Mouse (Mus musculus): Measurements from ENCODE around the gene Pkib.

Gene Pkib

GRCm38 (mm10) chr10:57741351-57741750, 109.6 kb downstream of the Pkib start:
- no peak for DNase-seq

GRCm38 (mm10) chr10:57743045-57743444, 111.3 kb downstream of the Pkib start:
- no peak for DNase-seq

DNA sequence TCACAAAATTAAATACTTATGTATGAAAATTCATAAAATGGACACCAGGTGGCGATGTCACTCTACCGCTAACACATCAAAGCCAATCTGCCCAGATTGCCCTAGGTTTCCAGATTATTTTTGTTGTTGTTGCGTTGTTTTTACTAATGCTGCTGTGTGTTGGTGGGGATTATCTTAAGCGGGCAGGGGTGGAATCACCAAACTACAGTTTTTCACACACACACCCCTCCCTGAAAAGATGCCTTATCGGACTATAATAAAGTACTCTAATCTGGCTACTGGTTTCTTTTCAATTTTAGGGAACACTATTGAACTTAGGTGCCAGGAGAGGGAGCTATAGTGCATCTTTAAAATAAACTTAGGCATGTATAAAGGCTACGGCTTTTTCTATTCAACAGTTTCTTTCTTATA, 111.8 kb downstream of the Pkib start:
- peak; percentile 54 for DNase-seq

DNA sequence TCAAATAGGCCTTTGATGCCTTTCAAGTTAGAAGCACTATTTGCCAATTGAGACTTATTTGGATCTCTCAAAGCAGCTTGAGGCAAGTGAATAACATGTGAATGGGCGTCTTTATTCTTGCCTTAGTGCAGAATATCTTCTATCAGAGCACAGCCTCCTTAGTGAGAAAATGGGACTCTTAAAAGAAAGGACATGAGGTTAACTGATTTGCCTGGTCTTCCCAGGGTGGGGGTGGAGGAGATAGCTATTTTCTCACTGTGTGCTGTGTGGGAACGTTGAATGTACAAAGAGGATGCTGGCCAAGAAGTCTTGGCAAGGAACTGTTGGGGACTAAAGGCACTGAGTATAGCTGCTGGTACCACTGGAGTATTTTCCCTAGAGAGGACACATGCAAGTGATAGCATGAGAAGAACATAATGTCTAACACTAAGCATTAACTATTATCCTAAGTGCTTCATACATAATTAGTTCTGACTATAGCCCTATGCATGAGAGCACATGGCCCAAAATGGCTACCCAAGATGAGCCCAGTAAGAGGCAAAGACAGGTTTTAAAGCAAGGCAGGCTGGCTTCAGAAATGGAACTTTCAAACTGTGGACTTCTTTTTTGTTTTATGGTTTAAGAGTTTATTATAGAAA, 112.5 kb downstream of the Pkib start:
- no peak for DNase-seq

GRCm38 (mm10) chr10:57745452-57745851, 113.7 kb downstream of the Pkib start:
- no peak for DNase-seq

DNA sequence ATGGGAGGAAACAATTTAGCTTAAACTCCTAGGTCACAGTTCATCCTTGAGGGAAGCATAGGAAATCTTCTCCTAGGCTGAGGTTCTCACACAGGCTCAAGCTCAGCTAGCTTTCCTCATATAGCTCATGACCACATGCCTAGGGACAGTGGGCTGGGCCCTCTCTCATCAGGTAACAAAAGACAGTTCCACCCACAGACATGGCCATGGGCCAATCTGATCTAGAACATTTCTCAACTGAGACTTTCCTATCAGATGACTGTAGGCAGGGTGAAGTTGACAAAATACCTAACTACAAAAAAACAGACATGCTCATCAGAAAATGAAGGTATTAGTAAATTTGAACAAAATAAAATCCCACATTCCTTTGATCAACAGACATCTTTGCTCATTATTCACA, 115.3 kb downstream of the Pkib start:
- no peak for DNase-seq

GRCm38 (mm10) chr10:57753343-57753742, 121.6 kb downstream of the Pkib start:
- no peak for DNase-seq

DNA sequence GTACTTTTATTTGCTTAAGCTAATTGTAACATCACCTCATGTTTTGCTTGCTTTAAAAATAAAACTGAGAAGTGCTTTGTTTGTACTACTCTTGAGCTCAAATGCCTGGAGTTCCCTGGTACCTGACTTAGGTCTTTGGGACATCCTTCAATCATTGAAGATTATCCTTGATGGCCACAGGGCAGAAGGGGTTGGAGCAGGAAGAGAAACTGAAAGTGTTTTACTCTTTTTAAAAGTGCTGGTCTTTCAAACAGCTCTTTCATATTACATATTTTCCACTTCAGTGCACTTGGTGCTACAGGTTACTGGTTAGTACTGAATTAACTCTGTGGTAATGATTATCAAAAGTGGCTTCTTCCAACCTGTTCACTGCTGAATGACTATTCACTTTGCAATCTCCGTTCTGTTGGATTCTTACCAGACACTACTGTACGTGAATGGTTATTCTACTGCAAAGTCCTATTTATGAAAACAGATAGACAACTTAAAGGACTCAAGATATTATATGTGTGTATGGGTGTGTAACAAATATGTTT, 123.5 kb downstream of the Pkib start:
- no peak for DNase-seq

- no peak for DNase-seq
These were observed 127.2 kb downstream of the Pkib start for GRCm38 (mm10) chr10:57758999-57759398.

- no peak for DNase-seq
These were observed 128.9 kb downstream of the Pkib start for GRCm38 (mm10) chr10:57760694-57761093.

DNA sequence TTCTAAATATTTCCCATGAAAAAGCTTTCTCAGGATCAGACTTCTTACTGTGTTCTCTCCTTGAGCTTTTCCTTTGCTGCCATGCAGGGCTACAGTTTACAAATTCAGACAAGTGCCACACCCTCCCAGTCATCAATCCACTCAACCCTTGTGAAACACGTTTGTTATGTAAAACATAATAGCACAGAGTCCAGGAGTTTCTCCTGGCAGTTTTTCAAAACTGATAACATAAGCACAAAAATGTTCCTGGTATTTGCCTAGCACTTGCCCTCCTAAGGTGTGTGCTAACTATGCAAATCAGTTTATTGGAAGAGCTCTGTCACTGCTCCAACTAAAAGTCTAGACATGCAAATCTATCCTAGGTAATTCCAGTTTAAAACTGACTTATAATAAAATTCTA, 131.3 kb downstream of the Pkib start:
- DNase-seq = no peak

GRCm38 (mm10) chr10:57783289-57784130, 151.7 kb downstream of the Pkib start:
- DNase-seq = peak; percentile 24

- peak; percentile 69 for DNase-seq
These were observed 152.5 kb downstream of the Pkib start for GRCm38 (mm10) chr10:57784131-57784875.

- DNase-seq = no peak
These were observed 153.0 kb downstream of the Pkib start, which contains the start of gene Fabp7 for GRCm38 (mm10) chr10:57784876-57785150. Gene Fabp7, plus strand, starts transcription at chr10:57784881.

DNA sequence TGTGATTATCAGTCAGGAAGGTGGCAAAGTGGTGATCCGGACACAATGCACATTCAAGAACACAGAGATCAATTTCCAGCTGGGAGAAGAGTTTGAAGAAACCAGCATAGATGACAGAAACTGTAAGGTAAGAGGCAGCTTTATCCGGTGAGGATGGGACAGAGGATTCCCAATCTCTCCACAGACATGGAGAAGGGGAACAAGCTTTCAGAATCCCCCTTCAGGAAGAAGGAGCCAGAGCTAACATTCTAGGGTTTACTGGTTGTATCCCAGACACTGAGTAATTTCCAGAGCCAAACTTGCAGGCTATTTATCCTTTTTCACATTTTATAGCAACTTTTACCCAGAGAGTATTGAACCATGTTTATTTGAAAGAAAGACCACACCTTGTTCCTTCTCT, 153.8 kb downstream of the Pkib start:
- no peak for DNase-seq

All from cerebellum, adult 9-10 months (tissue).